Mouse (Mus musculus): ENCODE results near the gene Polrmt.
"Not testable (repeated sequence)": the region's sequence is repeated elsewhere in the genome, so short reads cannot be mapped to it uniquely, and the experiment has no call there.

Gene Polrmt

GRCm38 (mm10) chr10:79774486-79775279 is 28.3 kb upstream of the Polrmt start:
- DNase-seq (ENCODE audit: low spot score) = no peak

GRCm38 (mm10) chr10:79773208-79773607 is 26.8 kb upstream of the Polrmt start:
- no peak for DNase-seq (ENCODE audit: low spot score)

- DNase-seq (ENCODE audit: low spot score) = no peak
These were observed 25.9 kb upstream of the Polrmt start for GRCm38 (mm10) chr10:79772320-79772719.

- DNase-seq (ENCODE audit: low spot score) = no peak
These were observed 22.9 kb upstream of the Polrmt start for GRCm38 (mm10) chr10:79769329-79769728.

GRCm38 (mm10) chr10:79768400-79768799 is 22.0 kb upstream of the Polrmt start:
- no peak for DNase-seq (ENCODE audit: low spot score)

- DNase-seq (ENCODE audit: low spot score) = peak; percentile 93
These were observed 21.2 kb upstream of the Polrmt start for GRCm38 (mm10) chr10:79767372-79768244.

- DNase-seq (ENCODE audit: low spot score) = peak; percentile 99
These were observed 20.3 kb upstream of the Polrmt start, which contains the start of gene Rnf126 for GRCm38 (mm10) chr10:79766508-79767325. Gene Rnf126, minus strand, starts transcription at chr10:79766952.

- no peak for DNase-seq (ENCODE audit: low spot score)
These were observed 19.7 kb upstream of the Polrmt start for GRCm38 (mm10) chr10:79766001-79766507.

GRCm38 (mm10) chr10:79765228-79765745 is 18.9 kb upstream of the Polrmt start:
- no peak for DNase-seq (ENCODE audit: low spot score)

GRCm38 (mm10) chr10:79764234-79764633 is 17.9 kb upstream of the Polrmt start:
- no peak for DNase-seq (ENCODE audit: low spot score)

- DNase-seq (ENCODE audit: low spot score) = no peak
These were observed 16.5 kb upstream of the Polrmt start for GRCm38 (mm10) chr10:79762875-79763274.

GRCm38 (mm10) chr10:79760603-79761143 is 14.3 kb upstream of the Polrmt start:
- no peak for DNase-seq (ENCODE audit: low spot score)

GRCm38 (mm10) chr10:79759675-79760074 is 13.3 kb upstream of the Polrmt start:
- not testable (repeated sequence) for DNase-seq (ENCODE audit: low spot score)

- no peak for DNase-seq (ENCODE audit: low spot score)
These were observed 10.3 kb upstream of the Polrmt start for GRCm38 (mm10) chr10:79756660-79757059.

- DNase-seq (ENCODE audit: low spot score) = no peak
These were observed 9.5 kb upstream of the Polrmt start for GRCm38 (mm10) chr10:79755854-79756253.

- peak; percentile 76 for DNase-seq (ENCODE audit: low spot score)
These were observed 8.6 kb upstream of the Polrmt start, which contains the start of gene Fgf22 for GRCm38 (mm10) chr10:79754856-79755516. Gene Fgf22, plus strand, starts transcription at chr10:79755076.

- no peak for DNase-seq (ENCODE audit: low spot score)
These were observed 2.1 kb upstream of the Polrmt start for GRCm38 (mm10) chr10:79748496-79748895.

GRCm38 (mm10) chr10:79746774-79747151 is 382 bp upstream of the Polrmt start:
- no peak for DNase-seq (ENCODE audit: low spot score)

- no peak for DNase-seq (ENCODE audit: low spot score)
These were observed 970 bp downstream of the Polrmt start for GRCm38 (mm10) chr10:79745411-79745810.

GRCm38 (mm10) chr10:79743650-79744365 is 2.6 kb downstream of the Polrmt start:
- DNase-seq (ENCODE audit: low spot score) = no peak

All from left cerebral cortex, adult 11 months (tissue).